Mouse (Mus musculus) MEL (cell line): ENCODE data around the gene Ska2.
A peak's percentile ranks its signal among the peaks of the same experiment; 100 is the strongest.

Source experiments
- CTCF ChIP-seq, 3 experiments: IDR thresholded peaks in 2 of 3; conservative IDR thresholded peaks in 1 of 3; 2 replicates each; pipeline ENCODE4 v1.5.1; 2011 to 2012; ENCODE audit warnings: low read length in 3 of 3, low read depth in 2 of 3, mild to moderate bottlenecking in 2 of 3, improper control_type of control experiment in 1 of 3, inconsistent platforms in 1 of 3, mixed read lengths in 1 of 3, moderate library complexity in 1 of 3; ENCODE audit not compliant: control insufficient read depth in 1 of 3, insufficient read depth in 1 of 3, poor library complexity in 1 of 3, severe bottlenecking in 1 of 3
- EP300 ChIP-seq, 2 experiments: IDR thresholded peaks; 2 replicates each; pipeline ENCODE4 v1.6.1; 2011; ENCODE audit warnings: improper control_type of control experiment in 2 of 2, low read length in 2 of 2, low read depth in 1 of 2, mild to moderate bottlenecking in 1 of 2
- GABPA ChIP-seq: IDR thresholded peaks from 2 replicates; pipeline ENCODE4 v1.6.1; 2012; ENCODE audit warnings: low read depth, mild to moderate bottlenecking, inconsistent platforms, low read length, improper control_type of control experiment, moderate library complexity
- POLR2A ChIP-seq, 2 experiments: IDR thresholded peaks; 2 replicates each; pipeline ENCODE4 v1.6.1; 2011 to 2012; ENCODE audit warnings: low read length in 2 of 2, mild to moderate bottlenecking in 2 of 2, control low read depth in 1 of 2, improper control_type of control experiment in 1 of 2, low read depth in 1 of 2, moderate library complexity in 1 of 2; ENCODE audit not compliant: control insufficient read depth in 1 of 2, insufficient read depth in 1 of 2, poor library complexity in 1 of 2

DNA sequence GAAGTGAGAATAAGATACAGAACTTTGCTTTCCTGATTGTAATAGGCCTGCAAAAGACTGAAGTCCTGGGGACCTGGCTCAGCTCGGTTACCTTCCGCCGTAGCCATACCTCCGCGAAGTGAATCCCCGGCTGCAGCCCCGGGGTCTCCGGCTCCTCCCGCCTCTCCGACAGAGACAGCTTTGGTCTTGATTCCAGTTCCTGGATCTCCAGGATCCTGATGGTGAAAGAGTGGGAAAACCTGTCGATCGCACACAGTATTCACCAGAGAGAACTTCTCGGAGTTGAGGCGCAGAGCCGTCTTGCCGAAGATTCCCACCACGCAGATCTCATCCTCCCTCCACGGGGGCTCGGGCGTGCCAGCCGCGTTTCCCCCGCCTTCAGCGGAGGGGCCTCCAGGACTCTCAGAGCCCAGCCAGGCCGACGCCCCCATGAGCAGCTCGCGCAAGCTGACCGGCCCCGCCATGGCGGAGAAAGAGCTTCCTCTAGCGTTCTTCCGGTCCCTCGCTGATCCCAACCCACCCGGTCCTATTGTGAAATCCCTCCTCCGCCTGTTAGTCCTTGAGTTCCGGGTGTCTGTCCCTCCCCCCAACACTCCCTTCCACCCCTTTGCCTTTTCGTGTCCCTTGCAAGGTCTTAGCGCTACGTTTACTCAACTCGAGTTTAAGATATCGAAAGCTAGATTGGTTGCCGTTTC is 22.6 kb upstream of the Ska2 start, which contains the start of gene Smg8:
- peak; percentile 73 to 92 for TF ChIP-seq POLR2A (IDR thresholded peaks at IDR 0.05; ENCODE audit: control insufficient read depth in 1 of 2, insufficient read depth in 1 of 2, low read depth in 1 of 2, low read length in 2 of 2, poor library complexity in 1 of 2)
- no peak for TF ChIP-seq CTCF (IDR thresholded peaks at IDR 0.05 in 2 of 3, conservative IDR thresholded peaks at IDR 0.05 in 1 of 3; ENCODE audit: control insufficient read depth in 1 of 3, insufficient read depth in 1 of 3, low read depth in 2 of 3, low read length in 3 of 3, poor library complexity in 1 of 3, severe bottlenecking in 1 of 3)
- TF ChIP-seq GABPA = no peak
- peak in 1 of 2 experiments; percentile 30; a peak in 1 of 4 replicates for TF ChIP-seq EP300 (IDR thresholded peaks at IDR 0.05; ENCODE audit: low read depth in 1 of 2, low read length in 2 of 2)
